Mouse (Mus musculus): ENCODE data around the gene Ptprf. TPM values are rescaled to one million over a fixed set of nuclear protein-coding genes. Genes with fewer than 3 reads are reported as not detected.

Ptprf gene
- 67.7 and 98.4 TPM in 2 replicates for polyA plus RNA-seq (2012; rRNA removed)

GRCm38 (mm10) chr4:118291231-118291630, at the start of gene Ptprf:
TSS of gene Ptprf (minus strand) at chr4:118291405.
- DNase-seq (ENCODE audit: low spot score), result peak; percentile 68

- no peak for DNase-seq (ENCODE audit: low spot score)
Observed at GRCm38 (mm10) chr4:118336658-118337057, 45.5 kb upstream of the Ptprf start.

- no peak for DNase-seq (ENCODE audit: low spot score)
Observed at GRCm38 (mm10) chr4:118335991-118336390, 44.8 kb upstream of the Ptprf start.

DNA sequence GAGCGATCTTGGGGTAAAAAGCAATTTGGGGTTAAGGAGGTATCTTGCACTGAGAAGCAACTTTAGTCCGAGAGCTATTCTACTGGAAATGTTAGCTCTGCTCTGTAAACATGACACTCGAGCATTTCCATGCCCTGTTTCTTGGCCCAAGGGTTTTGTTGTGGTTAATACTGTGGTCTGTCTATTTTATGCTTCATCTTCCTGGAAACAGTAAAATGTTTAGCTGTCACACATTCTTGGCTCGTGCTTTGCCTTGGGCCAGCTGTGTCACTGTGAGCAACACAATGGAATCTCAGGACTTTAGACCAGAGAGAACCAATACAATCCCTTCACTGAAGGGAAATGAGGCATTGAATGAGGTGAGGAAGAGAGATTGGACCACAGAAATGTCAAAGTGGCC, 40.6 kb upstream of the Ptprf start:
- no peak for DNase-seq (ENCODE audit: low spot score)

DNA sequence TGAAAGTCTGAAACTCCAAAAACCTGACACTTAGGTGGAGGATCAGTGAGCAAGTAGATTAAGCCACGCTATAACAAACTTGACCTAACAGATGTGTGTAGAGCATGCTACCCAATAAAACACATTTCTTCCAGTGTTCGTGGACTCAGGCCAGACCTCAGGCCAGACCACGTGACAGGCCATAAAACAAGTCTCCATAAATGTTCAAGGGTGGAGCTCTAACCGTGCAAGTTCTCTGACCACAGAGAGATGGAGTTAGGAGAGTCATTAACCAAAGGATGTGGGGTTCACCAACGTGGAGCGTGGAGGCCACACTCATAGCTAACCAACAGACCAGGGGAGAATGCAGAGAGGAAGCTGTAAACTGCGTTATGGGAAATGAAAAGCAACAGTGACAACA, 35.3 kb upstream of the Ptprf start:
- no peak for DNase-seq (ENCODE audit: low spot score)

DNA sequence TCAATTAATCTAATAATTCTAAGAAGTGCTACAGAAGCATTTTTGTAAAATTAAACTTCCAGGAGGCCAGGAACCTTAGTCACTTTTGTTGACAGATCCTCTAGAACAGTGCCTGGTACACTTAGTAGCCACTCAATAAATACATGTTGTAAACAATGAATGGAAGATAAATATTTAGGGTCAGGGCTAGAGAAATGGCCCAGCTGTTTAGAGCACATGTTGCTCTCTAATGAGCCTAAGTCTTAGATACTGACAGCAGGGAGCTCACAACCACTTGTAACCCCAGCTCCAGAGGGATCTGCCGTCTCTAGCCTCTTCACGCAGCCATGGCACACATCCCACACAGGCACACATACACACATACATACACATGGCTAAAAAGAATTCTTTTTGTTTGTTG, 29.4 kb upstream of the Ptprf start:
- DNase-seq (ENCODE audit: low spot score), result no peak

GRCm38 (mm10) chr4:118319706-118320344, 28.6 kb upstream of the Ptprf start:
- no peak for DNase-seq (ENCODE audit: low spot score)

DNA sequence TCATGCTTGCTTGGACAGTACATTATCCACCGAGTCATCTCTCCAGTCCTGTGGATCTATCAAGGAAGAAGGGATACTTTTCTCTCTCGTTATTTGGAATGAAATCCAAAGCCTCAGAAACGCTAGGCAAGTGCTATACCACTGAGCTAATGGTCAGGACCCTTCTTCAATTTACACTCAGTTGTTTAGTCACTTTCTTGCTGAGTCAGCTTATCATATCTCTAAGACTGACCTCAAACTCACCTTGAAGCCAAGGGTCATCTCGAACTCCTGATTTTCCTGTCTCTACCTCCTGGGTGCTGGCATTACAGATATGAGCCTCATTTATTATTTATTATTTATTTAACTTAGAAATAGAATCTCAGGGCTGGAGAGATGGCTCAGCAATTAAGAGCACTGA, 25.5 kb upstream of the Ptprf start:
- no peak for DNase-seq (ENCODE audit: low spot score)

GRCm38 (mm10) chr4:118315286-118315685, 24.1 kb upstream of the Ptprf start:
- no peak for DNase-seq (ENCODE audit: low spot score)

GRCm38 (mm10) chr4:118310461-118310860, 19.3 kb upstream of the Ptprf start:
- DNase-seq (ENCODE audit: low spot score), result no peak

DNA sequence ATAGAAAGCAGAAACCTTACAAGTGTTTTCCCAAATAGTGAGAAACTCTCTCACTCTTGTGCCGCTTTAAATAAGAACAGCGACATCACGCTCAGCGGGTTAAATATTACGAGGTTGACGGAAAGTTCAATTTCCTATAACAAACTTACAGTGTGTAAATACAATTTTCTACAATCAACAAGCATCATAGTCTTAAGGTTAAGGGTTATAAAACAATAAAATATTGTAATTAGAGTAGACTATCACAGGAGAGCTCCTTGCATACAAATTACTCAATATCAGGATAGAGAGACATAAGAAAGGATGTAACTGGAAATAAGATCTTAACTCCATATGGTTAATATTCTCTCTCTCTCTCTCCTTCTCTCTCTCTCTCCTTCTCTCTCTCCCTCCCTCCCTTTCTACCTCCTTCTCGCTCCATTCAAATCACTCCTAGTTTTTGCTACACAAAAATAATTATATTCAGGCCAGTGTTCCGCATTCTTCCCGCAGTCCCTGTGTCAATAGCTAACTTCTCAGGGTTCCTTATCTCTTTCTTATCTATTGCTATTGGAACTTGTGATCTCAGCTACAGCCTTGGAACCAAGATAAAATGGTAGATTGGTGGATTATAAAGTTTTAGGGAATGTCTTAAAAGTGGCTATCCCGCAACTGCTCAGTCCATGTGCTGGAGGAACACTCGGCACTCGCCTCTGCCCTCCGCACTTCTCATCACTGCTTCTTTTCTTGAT, 16.5 kb upstream of the Ptprf start:
- DNase-seq (ENCODE audit: low spot score), result no peak

GRCm38 (mm10) chr4:118306113-118306696, 15.0 kb upstream of the Ptprf start:
- no peak for DNase-seq (ENCODE audit: low spot score)

- DNase-seq (ENCODE audit: low spot score), result no peak
Observed at GRCm38 (mm10) chr4:118304984-118305383, 13.8 kb upstream of the Ptprf start.

- DNase-seq (ENCODE audit: low spot score), result no peak
Observed at GRCm38 (mm10) chr4:118297844-118298243, 6.6 kb upstream of the Ptprf start.

DNA sequence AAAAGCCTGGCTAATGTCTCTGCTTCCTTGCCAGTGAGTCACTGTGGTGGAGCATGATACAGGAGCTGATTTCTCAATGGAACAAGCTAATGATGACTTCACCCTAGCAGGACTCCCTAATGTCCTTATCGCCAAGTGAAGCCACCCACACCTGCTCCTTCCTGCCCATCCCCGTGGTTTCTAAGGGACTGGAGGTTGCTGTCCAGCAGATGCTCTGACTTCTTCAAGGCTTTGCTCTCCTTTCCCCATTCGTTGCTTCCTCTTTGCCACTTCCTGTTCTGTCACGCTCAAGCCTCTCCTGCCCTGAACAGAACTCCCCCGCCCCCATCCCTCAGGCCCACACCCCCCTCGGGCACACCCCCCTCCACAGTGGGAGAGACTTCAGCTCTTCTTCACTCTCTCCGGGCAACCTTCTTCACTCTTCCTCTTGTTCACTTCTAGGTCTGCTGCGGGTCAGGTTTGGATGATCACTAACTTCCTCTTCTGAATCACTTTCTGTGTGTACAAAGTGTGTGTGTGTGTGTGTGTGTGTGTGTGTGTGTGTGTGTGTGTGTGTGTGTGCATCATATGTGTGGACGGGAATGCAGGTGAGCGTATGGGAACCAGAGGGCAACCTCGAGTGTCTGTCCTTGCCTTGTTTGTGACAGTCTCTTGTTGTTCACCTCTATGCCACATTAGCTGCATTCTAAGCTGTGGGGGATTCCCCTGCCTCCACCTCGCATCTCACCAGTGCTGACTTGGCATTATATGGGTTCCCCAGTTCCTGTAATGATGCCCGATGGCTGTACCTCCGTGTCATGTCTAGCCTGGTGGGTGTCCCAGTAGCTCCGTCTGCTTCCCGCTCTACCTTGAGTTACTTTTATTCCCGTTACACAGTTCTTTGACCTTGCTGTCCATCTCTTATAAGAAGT, 4.7 kb upstream of the Ptprf start:
- DNase-seq (ENCODE audit: low spot score), result no peak

GRCm38 (mm10) chr4:118294811-118295210, 3.6 kb upstream of the Ptprf start:
- DNase-seq (ENCODE audit: low spot score), result no peak

GRCm38 (mm10) chr4:118292741-118293306, 1.6 kb upstream of the Ptprf start:
- DNase-seq (ENCODE audit: low spot score), result peak; percentile 72

DNA sequence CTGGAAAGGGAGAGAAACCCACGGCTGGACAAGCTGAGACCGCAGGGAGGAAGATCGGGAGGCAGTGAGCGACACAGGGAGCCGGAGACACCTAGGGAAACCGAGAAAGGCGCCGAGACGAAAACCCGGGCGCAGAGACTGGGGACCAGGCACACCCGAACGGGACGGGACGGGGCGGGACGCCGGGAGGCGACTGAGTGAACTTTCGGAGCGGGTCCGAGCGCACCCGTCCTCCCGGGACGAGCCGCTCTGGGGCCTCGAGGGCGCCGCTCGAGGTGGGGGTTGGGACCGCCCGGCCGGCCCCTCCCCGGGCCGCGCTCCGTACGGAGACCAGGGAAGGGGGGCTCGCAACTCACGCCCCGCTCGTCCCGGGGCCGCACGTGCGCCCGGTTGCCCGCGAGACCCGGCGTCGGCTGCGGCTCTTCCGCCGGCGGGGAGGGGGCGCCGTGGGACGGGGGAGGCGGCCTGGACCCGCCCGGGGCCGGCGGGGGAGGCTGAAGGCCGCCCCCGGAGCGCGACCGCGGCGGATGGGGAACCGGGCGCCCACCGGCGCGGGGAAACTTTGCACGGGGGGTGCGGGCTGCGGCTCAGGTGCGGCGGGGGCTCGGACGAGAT, 682 bp downstream of the Ptprf start:
- DNase-seq (ENCODE audit: low spot score), result no peak

- DNase-seq (ENCODE audit: low spot score), result no peak
Observed at GRCm38 (mm10) chr4:118289960-118290415, 1.2 kb downstream of the Ptprf start.

DNA sequence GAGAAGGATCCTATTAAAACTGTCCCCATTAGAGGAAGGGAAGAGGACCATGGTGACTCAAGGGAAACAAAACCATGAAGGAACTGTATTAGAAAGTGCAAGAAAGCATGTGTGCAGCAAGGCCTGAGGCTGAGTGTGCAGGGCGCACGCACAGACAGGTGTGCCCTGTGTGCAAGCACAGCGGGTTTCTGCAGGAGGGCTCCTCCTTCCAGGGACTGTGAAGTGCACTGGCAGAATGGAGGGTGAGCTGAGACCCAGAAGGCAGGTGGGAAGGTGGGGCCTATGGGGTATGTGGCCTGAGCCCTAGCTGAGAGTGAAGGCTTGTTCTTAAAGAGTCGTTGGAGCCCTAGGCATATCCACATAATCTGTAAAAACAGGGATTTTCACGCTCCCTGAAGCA, 1.9 kb downstream of the Ptprf start:
- DNase-seq (ENCODE audit: low spot score), result no peak

- no peak for DNase-seq (ENCODE audit: low spot score)
Observed at GRCm38 (mm10) chr4:118288531-118288930, 2.7 kb downstream of the Ptprf start.
